ENCODE assay signal across 22 mouse cellular contexts in genomic region chr7:140938896-140939295, GRCm38 (mm10). TPM values are rescaled to one million over a fixed set of nuclear protein-coding genes. Genes with fewer than 3 reads are reported as not detected.
DNase-seq lines count a peak whose midpoint lies in the region; ATAC-seq and TF ChIP-seq lines count a peak whose summit lies in the region.
"Had no signal": no experiment of that assay in that cellular context is flagged by ENCODE, and none has a peak within 500 bp of the region (broad histone marks: within the 10 kb centered on the region; RNA-seq: fewer than 3 reads in every experiment).

No protein-coding gene starts in this region.

- H3K36me3 ChIP-seq in lung, postnatal 0 days (ENCODE audit: insufficient read depth, low read length): no peaks in the 10 kb centered on the region
- no peaks in the 10 kb centered on the region for H3K36me3 ChIP-seq in embryonic facial prominence, embryonic 10.5 days (replicated peaks)
- no peaks in the 10 kb centered on the region for H3K36me3 ChIP-seq in limb, embryonic 15.5 days
- no peaks in the 10 kb centered on the region for H3K36me3 ChIP-seq in heart, embryonic 10.5 days
- H3K36me3 ChIP-seq: heart, embryonic 13.5 days; midbrain, embryonic 10.5 days had no signal

- TF ChIP-seq CTCF in gastrocnemius, adult 2 months (IDR thresholded peaks at IDR 0.05): no peak
- no peak for TF ChIP-seq CTCF in lung, postnatal 0 days (IDR thresholded peaks at IDR 0.05)

- intact Hi-C loops in gastrocnemius, adult 2 months (cut with DNase I): no loop called here

- H3K4me3 ChIP-seq in gastrocnemius, adult 2 months: no peak overlapping the region
- no peak overlapping the region for H3K4me3 ChIP-seq in lung, postnatal 0 days (ENCODE audit: low read depth, low read length)
- no peak overlapping the region for H3K4me3 ChIP-seq in embryonic facial prominence, embryonic 10.5 days
- H3K4me3 ChIP-seq in limb, embryonic 15.5 days: no peak overlapping the region
- no peak overlapping the region for H3K4me3 ChIP-seq in heart, embryonic 10.5 days
- H3K4me3 ChIP-seq: heart, embryonic 13.5 days had no signal

- no peak for ATAC-seq in lung, postnatal 0 days
- ATAC-seq in limb, embryonic 15.5 days (ENCODE audit: insufficient number of reproducible peaks, low FRiP score, low TSS enrichment, low read depth): no peak
- ATAC-seq: activated CD4-positive, CD25-positive, alpha-beta regulatory T cell, adult 4 months had no signal

- peaks cover 13% of the 10 kb centered on the region; the same call in 1 of the 2 replicates for H3K4me1 ChIP-seq in lung, postnatal 0 days (ENCODE audit: insufficient read depth, low read depth, low read length)
- peaks cover 42% of the 10 kb centered on the region for H3K4me1 ChIP-seq in embryonic facial prominence, embryonic 10.5 days
- H3K4me1 ChIP-seq in limb, embryonic 15.5 days: peaks cover 33% of the 10 kb centered on the region
- H3K4me1 ChIP-seq in heart, embryonic 10.5 days: peaks cover 26% of the 10 kb centered on the region

- 29% methylated on average over 2 of the region's 2 CpGs for WGBS in lung, postnatal 0 days
- WGBS in embryonic facial prominence, embryonic 10.5 days: 21% methylated on average over 2 of the region's 2 CpGs
- WGBS in limb, embryonic 15.5 days: 24% methylated on average over 2 of the region's 2 CpGs
- WGBS in heart, embryonic 10.5 days: 13% methylated on average over 2 of the region's 2 CpGs

- TF ChIP-seq EP300 in lung, postnatal 0 days (IDR thresholded peaks at IDR 0.05): no peak

- DNase-seq in gastrocnemius, adult 2 months: no peak
- DNase-seq in gastrocnemius, adult 18-20 months (ENCODE audit: low spot score): no peak
- DNase-seq in lung, postnatal 0 days (ENCODE audit: low spot score): peak; percentile 19
- no peak for DNase-seq in lung, postnatal 25 days (ENCODE audit: low spot score)
- DNase-seq in embryonic facial prominence, embryonic 10.5 days (ENCODE audit: low spot score): no peak
- no peak for DNase-seq in heart, embryonic 10.5 days (ENCODE audit: low spot score)
- DNase-seq in Muller cell, postnatal 12 days (ENCODE audit: inconsistent ontology term): no peak
- DNase-seq: right cerebral cortex, adult 18-20 months; thymus, adult 18-20 months had no signal

- no peak overlapping the region for H3K4me2 ChIP-seq in lung, postnatal 0 days (replicated peaks; ENCODE audit: low read depth, low read length)
- no peak overlapping the region for H3K4me2 ChIP-seq in limb, embryonic 15.5 days
- H3K4me2 ChIP-seq: hindbrain, embryonic 14.5 days had no signal

- H3K27me3 ChIP-seq in lung, postnatal 0 days (replicated peaks; ENCODE audit: insufficient read depth, low read length): no peaks in the 10 kb centered on the region; the same call in 1 of the 2 replicates
- peaks cover 9% of the 10 kb centered on the region for H3K27me3 ChIP-seq in embryonic facial prominence, embryonic 10.5 days (replicated peaks; ENCODE audit: low read depth, poor library complexity, severe bottlenecking)
- peaks cover 14% of the 10 kb centered on the region for H3K27me3 ChIP-seq in limb, embryonic 15.5 days
- peaks cover 13% of the 10 kb centered on the region; the same call in 1 of the 2 replicates for H3K27me3 ChIP-seq in heart, embryonic 10.5 days (ENCODE audit: insufficient read depth, poor library complexity, severe bottlenecking)

- H3K9ac ChIP-seq in lung, postnatal 0 days (replicated peaks; ENCODE audit: low read depth): no peak overlapping the region
- no peak overlapping the region for H3K9ac ChIP-seq in limb, embryonic 15.5 days
- H3K9ac ChIP-seq: hindbrain, embryonic 14.5 days had no signal

- peak overlapping the region; percentile 97; the same call in 1 of the 2 replicates for H3K27ac ChIP-seq in gastrocnemius, adult 2 months
- peak overlapping the region; percentile 34 for H3K27ac ChIP-seq in lung, postnatal 0 days (ENCODE audit: low read length)
- H3K27ac ChIP-seq in embryonic facial prominence, embryonic 10.5 days (replicated peaks): peak overlapping the region; percentile 75; the same call in 1 of the 2 replicates
- H3K27ac ChIP-seq in limb, embryonic 15.5 days: peak overlapping the region; percentile 97
- no peak overlapping the region for H3K27ac ChIP-seq in heart, embryonic 10.5 days
- H3K27ac ChIP-seq: heart, embryonic 13.5 days; hindbrain, embryonic 14.5 days had no signal

- H3K9me3 ChIP-seq in lung, postnatal 0 days (ENCODE audit: low read length): no peaks in the 10 kb centered on the region
- no peaks in the 10 kb centered on the region for H3K9me3 ChIP-seq in embryonic facial prominence, embryonic 10.5 days
- H3K9me3 ChIP-seq in limb, embryonic 15.5 days: no peaks in the 10 kb centered on the region
- H3K9me3 ChIP-seq in heart, embryonic 10.5 days: no peaks in the 10 kb centered on the region
- H3K9me3 ChIP-seq: heart, embryonic 13.5 days; midbrain, embryonic 10.5 days had no signal

RNA-seq across cellular contexts. Expression of gene Pgghg, which starts 2.3 kb away (rescaled TPM):
- 1 to 10 TPM; 3.8 to 5.6 TPM for total RNA-seq in gastrocnemius, adult 2 months (2021)
- 1 to 10 TPM; 2.2 to 3.4 TPM for total RNA-seq in gastrocnemius, adult 18-20 months (2021)
- polyA plus RNA-seq in lung, postnatal 0 days (2015; fragmentation: Nextera tagmentation; extraction: Ambion mirVana): 12.7 and 14.4 TPM in 2 replicates
- 13.5 and 14.3 TPM in 2 replicates for polyA plus RNA-seq in embryonic facial prominence, embryonic 10.5 days (2016; fragmentation: Nextera tagmentation; extraction: Ambion mirVana)
- polyA plus RNA-seq in limb, embryonic 15.5 days (2015; fragmentation: Nextera tagmentation; extraction: Ambion mirVana): 23.1 and 24.9 TPM in 2 replicates
- 13.7 and 16.1 TPM in 2 replicates for polyA plus RNA-seq in heart, embryonic 10.5 days (2016; fragmentation: Nextera tagmentation; extraction: Ambion mirVana)

RNA-seq across cellular contexts. Expression of gene Ifitm5, which starts 11.2 kb away (rescaled TPM):
- under 1 TPM in 1 of 2 experiments, not detected in 1; 0.33 TPM for total RNA-seq in gastrocnemius, adult 2 months (2021)
- total RNA-seq in gastrocnemius, adult 18-20 months (2021): not detected
- polyA plus RNA-seq in lung, postnatal 0 days (2015; fragmentation: Nextera tagmentation; extraction: Ambion mirVana): 1.6 and 1.8 TPM in 2 replicates
- 2.9 and 3.8 TPM in 2 replicates for polyA plus RNA-seq in embryonic facial prominence, embryonic 10.5 days (2016; fragmentation: Nextera tagmentation; extraction: Ambion mirVana)
- 46.1 and 62.9 TPM in 2 replicates for polyA plus RNA-seq in limb, embryonic 15.5 days (2015; fragmentation: Nextera tagmentation; extraction: Ambion mirVana)
- 1.8 and 2.3 TPM in 2 replicates for polyA plus RNA-seq in heart, embryonic 10.5 days (2016; fragmentation: Nextera tagmentation; extraction: Ambion mirVana)
- total RNA-seq: layer of hippocampus, postnatal 14 days had no signal
- polyA plus RNA-seq: activated CD4-positive, CD25-positive, alpha-beta regulatory T cell, adult 4 months; forebrain, embryonic 11.5 days had no signal

RNA-seq across cellular contexts. Expression of gene Gm45717, which starts 16.8 kb away (rescaled TPM):
- not detected for total RNA-seq in gastrocnemius, adult 2 months (2021)
- not detected for total RNA-seq in gastrocnemius, adult 18-20 months (2021)
- polyA plus RNA-seq in lung, postnatal 0 days (2015; fragmentation: Nextera tagmentation; extraction: Ambion mirVana): 0.31 TPM in 1 of 2 replicates, not detected in the other
- 0.52 TPM in 1 of 2 replicates, not detected in the other for polyA plus RNA-seq in embryonic facial prominence, embryonic 10.5 days (2016; fragmentation: Nextera tagmentation; extraction: Ambion mirVana)
- 0.47 TPM in 1 of 2 replicates, not detected in the other for polyA plus RNA-seq in limb, embryonic 15.5 days (2015; fragmentation: Nextera tagmentation; extraction: Ambion mirVana)
- polyA plus RNA-seq in heart, embryonic 10.5 days (2016; fragmentation: Nextera tagmentation; extraction: Ambion mirVana): not detected in 2 replicates
- total RNA-seq: adrenal gland, postnatal 14 days; gastrocnemius, adult 8-10 months; heart, postnatal 25 days; layer of hippocampus, postnatal 14 days had no signal
- polyA plus RNA-seq: activated CD4-positive, CD25-positive, alpha-beta regulatory T cell, adult 4 months; brain, embryonic 14.5 days; forebrain, embryonic 11.5 days; heart, embryonic 13.5 days; hindbrain, embryonic 14.5 days; kidney, adult 2 months; liver, embryonic 16.5 days had no signal

RNA-seq across cellular contexts. Expression of gene Ifitm2, which starts 16.9 kb away (rescaled TPM):
- total RNA-seq in gastrocnemius, adult 2 months (2021): 10 to 100 TPM; 42.2 to 82.6 TPM
- 10 to 100 TPM; 44.8 to 64.4 TPM for total RNA-seq in gastrocnemius, adult 18-20 months (2021)
- 1,373 and 1,710 TPM in 2 replicates for polyA plus RNA-seq in lung, postnatal 0 days (2015; fragmentation: Nextera tagmentation; extraction: Ambion mirVana)
- polyA plus RNA-seq in embryonic facial prominence, embryonic 10.5 days (2016; fragmentation: Nextera tagmentation; extraction: Ambion mirVana): 602 and 668 TPM in 2 replicates
- 1,488 and 1,547 TPM in 2 replicates for polyA plus RNA-seq in limb, embryonic 15.5 days (2015; fragmentation: Nextera tagmentation; extraction: Ambion mirVana)
- 402 and 508 TPM in 2 replicates for polyA plus RNA-seq in heart, embryonic 10.5 days (2016; fragmentation: Nextera tagmentation; extraction: Ambion mirVana)

RNA-seq across cellular contexts. Expression of gene Nlrp6, which starts 18.2 kb away (rescaled TPM):
- total RNA-seq in gastrocnemius, adult 2 months (2021): not detected
- total RNA-seq in gastrocnemius, adult 18-20 months (2021): not detected
- polyA plus RNA-seq in lung, postnatal 0 days (2015; fragmentation: Nextera tagmentation; extraction: Ambion mirVana): 0.07 and 0.10 TPM in 2 replicates
- polyA plus RNA-seq in embryonic facial prominence, embryonic 10.5 days (2016; fragmentation: Nextera tagmentation; extraction: Ambion mirVana): 0.19 TPM in 1 of 2 replicates, not detected in the other
- polyA plus RNA-seq in limb, embryonic 15.5 days (2015; fragmentation: Nextera tagmentation; extraction: Ambion mirVana): 0.28 and 0.45 TPM in 2 replicates
- 0.14 TPM in 1 of 2 replicates, not detected in the other for polyA plus RNA-seq in heart, embryonic 10.5 days (2016; fragmentation: Nextera tagmentation; extraction: Ambion mirVana)
- total RNA-seq: heart, postnatal 25 days had no signal
- polyA plus RNA-seq: activated CD4-positive, CD25-positive, alpha-beta regulatory T cell, adult 4 months had no signal
